Mouse (Mus musculus) layer of hippocampus, postnatal 14 days (tissue): ENCODE measurements around the gene Zfp651. TPM values are rescaled to one million over a fixed set of nuclear protein-coding genes. Genes with fewer than 3 reads are reported as not detected.

Experiments used
- DNase-seq, 2 experiments: peaks; one replicate each; pipeline ENCODE4 v3.0.0; 2021 to 2022; ENCODE audit warnings: low spot score in 2 of 2, mixed read lengths in 1 of 2
- long read RNA-seq, 2 experiments: library from polyadenylated mRNA; stranded (forward); transcript quantifications; one replicate each; pipeline ENCODE4 v2.0.0; 2021
- total RNA-seq, 2 experiments: library from RNA; stranded (reverse); gene quantifications; 2 replicates each; pipeline ENCODE4 v1.2.3; 2021

Gene Zfp651
- total RNA-seq: 100 to 1,000 TPM; 105 to 107 TPM
- long read RNA-seq, experiment 1, full-length matches to known transcripts: 16 of 49 reads
- long read RNA-seq, experiment 1, partial matches to known transcripts: 27 of 49 reads
- long read RNA-seq, experiment 1, other reads (novel, unspliced or antisense): 6 of 49 reads
- long read RNA-seq, experiment 2, full-length matches to known transcripts: 13 of 57 reads
- long read RNA-seq, experiment 2, partial matches to known transcripts: 38 of 57 reads
- long read RNA-seq, experiment 2, other reads (novel, unspliced or antisense): 6 of 57 reads

DNA sequence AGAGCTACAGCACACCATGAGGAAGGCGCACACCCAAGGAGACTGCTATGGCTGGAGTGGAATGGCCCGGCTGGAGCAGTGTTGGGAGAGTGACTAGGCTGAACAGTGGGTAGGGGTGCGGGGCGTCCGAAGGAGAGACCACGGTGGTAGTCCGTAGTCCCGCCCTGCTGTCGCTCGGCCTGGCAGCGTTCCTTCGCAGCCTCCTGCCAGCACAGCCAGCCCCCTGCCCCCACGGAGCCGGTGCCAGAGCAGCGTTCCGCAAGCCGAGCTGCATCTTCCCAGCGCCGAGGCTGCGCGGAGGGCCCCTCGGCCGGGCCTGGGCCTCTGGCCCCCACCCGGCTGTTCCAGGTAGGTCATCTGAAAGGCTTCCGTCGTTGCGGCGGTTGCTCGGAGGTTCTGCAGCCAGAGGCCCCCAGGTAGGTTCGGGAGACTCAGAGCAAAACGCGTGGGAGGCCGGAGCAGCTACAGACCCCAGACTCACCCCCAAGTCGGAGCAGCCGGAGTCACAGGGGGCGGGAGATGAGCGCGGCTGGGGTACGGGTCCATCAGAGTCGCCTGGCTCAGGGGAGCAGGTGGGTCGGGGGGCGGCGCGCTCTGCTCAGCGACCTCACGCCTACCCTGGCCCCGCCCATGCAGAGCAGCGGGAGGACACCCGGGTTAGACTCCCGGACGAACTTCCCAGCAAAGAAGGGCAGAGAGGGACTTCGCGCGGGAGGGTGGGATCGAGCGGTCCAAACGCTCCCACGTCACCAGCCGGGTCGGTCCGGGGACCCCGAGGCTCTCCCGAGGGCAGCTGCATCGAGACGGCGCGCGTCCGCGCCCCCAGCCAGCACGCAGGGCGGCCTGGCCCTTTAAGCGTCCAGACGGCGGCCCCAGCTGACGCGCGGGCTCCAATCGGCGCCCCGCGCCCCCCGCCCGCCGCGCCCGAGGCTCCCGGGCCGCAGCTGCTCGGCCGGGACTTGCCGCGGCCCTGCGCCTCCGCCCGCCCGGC lies at the start of gene Zfp651:
Zfp651 (plus strand) TSS at position 240 of the 991 bp plus-strand sequence.
- DNase-seq: peak; percentile 76 to 80

DNA sequence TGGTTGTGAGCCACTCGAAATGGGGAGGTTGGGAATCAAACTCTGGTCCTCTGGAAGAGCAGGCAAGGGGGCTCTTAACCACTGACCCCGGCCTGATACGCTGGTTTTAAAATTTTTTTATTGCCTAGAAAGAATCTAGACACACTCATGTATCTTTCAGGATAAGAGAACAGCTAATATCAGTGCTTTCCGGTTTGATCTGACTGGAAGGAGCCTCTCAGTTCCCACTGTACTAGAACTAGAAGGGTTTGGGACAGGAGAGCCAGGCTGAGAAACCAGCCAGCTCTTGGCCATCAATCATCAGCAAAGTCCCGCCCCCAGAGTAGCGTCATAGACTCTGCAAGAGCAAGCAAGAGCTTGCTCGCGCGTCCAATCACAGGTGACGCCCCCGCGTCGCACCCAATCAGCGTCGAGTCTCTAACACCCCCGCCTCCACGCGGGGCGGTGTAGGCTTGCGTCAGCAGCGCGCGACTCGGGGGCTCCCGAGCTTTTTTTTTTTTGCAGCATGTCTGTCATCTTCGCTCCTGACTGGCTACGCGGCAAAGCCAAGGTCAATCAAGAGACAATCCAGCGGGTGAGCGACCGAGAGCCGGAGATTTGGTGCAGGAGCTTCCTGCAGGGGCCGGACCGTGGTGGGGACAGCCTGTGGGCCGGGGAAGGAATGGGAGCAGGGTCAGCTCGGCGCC lies 49.1 kb upstream of the Zfp651 start, which contains the start of gene Ss18l2:
Ss18l2 (plus strand) TSS at position 432 of the 686 bp plus-strand sequence.
- peak; percentile 94 to 98 for DNase-seq

DNA sequence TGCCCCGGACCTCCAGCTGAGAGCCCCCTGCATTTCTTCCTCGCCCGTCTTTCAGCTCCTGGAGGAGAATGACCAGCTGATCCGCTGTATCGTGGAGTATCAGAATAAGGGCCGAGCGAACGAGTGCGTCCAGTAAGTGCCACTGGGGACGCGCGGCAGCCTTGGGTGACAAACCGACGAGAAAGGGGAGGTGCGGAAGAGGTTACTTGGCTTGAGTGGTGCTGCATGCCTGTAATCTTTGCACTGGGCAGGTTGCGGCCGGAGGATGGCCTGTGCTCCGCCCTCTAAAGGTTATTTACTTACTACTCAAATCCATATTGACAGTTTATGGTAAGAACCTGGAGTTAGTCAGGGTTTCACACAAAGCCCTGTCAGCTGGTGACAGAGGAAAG lies 48.5 kb upstream of the Zfp651 start:
- no peak for DNase-seq

DNA sequence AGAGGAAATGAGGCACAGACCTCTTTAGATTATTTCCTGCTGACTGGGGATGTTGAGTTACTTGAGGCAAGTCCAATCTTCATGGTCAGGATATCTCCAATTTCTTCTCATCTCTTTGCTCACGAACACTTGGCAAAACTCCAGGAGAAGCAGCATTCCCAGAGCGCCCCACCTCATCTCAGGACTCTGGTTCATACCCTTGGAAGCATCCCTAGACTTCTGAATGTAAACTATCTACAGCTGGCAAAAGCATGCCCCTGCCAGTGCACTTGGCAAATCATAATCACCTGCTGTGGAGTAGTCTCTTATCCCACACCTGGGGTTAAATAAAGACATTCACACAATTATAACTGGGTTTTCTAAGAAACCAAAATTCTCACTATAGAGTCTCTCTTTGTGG lies 42.1 kb upstream of the Zfp651 start:
- DNase-seq: no peak

DNA sequence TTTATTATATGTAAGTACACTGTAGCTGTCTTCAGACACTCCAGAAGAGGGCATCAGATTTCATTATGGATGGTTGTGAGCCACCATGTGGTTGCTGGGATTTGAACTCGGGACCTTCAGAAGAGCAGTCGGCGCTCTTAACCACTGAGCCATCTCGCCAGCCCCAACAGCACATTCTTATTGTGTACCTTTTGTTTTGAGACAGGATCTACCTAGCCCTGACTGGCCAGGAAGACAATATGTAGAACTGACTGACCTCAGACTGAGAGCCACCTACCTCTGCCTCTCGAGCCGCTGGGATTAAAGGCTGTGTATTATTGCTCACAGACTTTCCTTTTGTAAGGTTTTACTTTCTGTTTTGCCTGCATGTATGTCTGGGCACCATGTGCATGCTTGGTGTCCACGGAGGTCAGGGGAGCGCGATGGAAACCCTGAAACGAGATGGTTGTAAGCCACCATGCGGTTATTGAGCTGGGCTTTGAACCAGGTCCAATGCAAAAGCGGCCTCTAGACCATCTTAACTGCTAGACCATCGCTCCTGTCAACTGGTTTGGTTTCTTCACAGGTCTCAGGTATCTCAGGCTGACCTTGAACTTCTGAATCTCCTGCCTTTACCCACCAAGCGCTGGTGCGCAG lies 40.9 kb upstream of the Zfp651 start:
- DNase-seq: no peak

DNA sequence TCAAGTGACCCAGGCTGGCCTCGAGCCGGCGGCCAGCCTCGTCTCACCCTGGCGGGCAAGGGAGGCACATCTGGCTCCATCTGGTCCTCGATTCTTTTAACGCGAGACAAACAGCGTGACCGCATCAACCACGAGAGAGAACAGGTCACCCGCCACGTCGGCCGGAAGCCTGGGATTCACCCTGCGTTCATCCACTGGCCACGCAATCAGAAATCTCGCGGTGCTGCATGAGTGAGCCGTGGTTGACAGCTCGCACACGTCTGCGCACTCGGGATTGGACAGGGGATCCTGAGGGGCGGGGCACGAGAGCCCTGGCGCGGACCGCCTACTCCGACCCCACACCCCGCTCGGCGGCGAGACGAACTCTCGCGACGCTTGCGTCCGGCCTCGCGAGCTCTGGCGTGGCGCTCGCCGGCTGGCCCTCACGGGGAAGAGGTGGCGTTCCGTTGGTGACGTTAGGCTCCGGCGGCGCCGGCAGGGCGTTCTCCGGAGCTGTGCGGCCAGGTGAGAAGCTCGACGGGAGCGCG lies 40.3 kb upstream of the Zfp651 start, which contains the start of gene Nktr:
Nktr (plus strand) TSS at position 378 of the 527 bp plus-strand sequence.
- DNase-seq: peak; percentile 96 to 98

DNA sequence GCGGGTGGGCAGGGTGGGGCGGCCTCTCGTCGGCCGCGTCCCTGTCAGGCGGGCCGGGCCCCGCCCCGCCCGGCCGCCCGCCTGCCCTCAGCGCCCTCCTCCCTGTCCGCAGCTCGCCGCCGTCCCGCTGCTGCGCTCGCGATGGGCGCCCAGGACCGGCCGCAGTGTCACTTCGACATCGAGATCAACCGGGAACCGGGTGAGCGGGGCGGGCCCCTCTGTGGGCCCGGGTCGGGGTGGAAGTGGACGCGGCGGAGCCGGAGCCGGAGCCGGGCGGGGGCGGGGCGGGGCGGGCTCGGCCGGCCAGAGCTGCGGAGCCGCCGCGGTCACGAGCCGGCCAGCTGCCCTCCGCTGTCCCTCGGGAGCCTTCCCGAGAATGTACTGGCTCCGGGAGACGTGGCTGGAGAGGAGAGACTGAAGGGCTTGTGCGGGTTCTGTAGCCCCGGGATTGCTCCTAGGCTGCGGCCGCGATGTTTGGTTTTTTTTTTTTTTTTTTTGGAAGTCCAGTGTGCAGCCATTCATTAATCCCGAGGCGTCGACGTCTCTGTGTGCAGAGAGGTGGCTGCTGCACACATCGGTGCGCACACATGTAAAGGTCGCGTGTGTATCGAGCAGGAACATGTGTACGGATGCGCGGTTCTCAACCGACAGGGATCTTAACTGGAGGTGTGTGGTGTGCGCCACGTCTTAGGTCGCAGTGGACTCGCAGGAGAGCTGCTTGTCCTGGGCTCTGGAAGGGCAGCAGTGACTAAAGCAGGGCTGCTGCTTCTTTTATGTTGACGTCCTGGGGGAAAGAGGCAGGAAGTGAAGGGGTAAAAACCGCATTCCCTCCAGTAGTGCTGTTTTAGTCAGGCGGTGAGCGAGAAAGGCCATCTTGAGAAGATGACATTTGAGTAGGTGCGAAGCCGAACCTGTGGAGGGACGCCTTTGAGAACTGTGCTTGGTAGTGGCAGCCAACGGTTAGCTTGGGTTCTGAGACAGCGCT lies 39.5 kb upstream of the Zfp651 start:
- no peak for DNase-seq

DNA sequence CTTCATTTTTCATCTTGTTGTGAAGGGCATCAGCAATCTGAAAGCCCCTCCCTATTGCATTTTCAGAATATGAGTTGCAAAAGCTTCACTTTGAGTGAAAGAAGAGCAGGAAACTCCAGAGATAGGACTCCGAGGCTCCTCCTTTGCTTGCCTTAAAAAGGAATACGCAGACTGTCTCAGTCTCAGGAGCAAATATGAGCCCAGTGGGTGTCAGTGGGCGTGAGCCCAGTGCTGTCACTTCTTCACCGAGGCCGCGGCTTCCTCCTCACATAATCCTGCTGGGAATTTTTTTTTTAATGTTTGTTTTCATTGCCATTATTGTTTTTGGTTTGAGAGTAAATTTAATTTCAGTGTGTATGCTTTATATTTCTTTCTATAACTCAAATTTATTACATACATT lies 18.6 kb upstream of the Zfp651 start:
- no peak for DNase-seq

DNA sequence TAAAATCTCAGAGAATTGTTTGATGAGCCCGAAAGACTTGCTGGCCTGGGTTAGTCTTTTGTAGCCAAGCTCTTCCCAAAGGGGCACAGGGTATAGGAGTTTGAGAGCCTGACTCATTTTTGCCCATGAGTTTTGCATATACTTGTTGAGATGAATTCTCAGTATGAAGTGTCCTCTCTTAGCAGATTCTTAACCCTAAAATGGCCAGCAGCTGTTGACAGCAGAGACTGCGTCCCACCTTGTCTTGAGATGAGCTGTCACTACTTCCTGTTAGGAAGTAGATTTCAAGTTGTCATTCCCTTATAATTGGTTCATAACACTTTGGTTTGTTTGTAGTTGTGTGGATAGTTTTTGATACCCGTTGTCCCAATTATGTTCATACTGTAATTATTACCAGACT lies 18.0 kb upstream of the Zfp651 start:
- no peak for DNase-seq

DNA sequence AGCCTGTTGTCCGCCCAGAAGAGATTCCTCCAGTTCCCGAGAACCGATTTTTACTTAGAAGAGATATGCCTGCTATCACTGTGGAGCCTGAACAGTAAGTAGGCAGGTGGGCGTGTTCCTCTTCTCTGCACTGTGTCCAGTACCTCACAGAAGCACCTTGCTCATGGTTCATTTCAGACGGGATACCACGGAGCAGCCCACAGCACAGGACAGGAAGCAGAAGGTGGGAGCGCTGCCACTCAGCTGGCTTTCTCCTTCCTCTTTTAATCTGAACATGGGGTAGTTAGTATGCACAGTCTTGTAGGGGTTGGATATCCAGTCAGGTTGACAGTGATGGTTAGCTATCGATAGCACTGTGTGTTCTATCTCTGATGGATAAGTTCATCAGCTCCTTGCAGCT lies 15.1 kb upstream of the Zfp651 start:
- DNase-seq: no peak

DNA sequence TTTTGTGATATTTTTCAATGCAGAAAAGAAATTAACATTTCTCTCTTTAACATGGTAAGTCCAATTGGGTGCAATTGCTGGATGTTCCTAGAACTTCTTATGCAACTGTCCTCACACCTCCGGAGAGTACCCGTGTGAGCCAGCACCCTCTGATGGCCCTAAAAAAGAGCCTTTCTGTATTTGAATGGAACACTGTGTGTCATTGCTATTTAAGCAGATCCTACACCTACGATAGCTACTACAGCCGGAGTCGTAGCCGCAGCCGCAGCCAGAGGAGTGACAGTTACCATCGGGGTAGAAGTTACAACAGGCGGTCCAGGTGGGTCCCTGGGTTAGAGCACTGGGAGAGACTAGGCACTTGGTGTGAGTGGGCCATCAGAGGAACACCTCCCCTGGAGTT lies 6.4 kb upstream of the Zfp651 start:
- no peak for DNase-seq

DNA sequence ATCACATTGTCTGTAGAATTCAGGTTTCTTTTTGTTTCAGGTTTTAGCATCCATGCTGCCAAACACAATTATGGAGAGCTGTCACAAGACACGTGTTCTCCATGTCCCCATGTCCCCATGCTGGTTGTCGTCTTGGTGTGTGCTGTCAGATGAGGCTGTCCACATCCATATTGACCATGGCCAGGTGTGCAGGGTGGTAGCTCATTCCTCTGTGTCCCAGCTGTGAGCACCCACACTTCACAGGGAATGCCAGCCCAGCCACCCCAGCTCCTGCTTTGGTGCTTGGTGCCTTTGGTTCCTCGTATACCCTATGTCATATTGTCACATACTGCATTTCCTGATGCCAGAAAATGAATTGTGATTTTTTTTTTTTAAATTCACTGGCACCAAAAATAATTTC lies 4.5 kb upstream of the Zfp651 start:
- DNase-seq: no peak

DNA sequence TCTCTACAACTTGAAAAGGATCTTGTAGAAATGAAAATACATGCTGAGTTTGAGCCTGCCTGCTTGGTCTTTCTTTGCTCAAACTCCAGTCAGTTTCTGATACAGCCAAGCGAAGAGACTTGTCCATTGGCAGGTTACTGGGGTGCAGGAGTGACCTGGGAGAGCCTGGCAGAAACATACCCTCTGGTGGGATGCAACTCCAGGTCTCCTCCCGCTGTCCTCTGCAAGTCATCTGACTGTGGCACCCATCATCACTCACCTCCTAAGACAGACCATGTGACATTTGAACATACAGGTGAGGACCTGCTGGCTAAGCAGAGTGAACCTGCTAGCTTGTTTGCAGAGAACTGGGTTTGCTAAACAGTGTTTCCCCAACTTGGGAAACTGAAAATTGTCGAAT lies 2.3 kb upstream of the Zfp651 start:
- DNase-seq: no peak

DNA sequence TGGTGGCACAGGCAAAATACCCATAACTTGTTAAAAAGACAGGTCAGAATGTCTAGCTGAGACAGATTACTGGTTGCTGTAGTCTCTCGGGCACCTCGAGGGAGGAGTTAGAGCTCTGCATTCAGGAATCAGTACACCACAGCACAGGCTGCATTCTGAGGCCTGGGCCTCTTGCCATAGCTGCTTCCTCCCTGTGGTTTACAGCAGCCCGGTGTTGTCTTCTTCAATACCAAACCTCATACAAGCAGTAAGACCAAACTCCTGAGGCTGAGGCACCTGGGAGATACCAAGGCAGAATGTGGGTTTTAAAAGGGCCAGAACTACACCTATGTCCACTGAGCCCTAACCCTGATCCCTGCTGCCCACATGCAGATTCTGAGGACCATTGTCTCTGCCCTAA lies 1.7 kb upstream of the Zfp651 start:
- DNase-seq: no peak

DNA sequence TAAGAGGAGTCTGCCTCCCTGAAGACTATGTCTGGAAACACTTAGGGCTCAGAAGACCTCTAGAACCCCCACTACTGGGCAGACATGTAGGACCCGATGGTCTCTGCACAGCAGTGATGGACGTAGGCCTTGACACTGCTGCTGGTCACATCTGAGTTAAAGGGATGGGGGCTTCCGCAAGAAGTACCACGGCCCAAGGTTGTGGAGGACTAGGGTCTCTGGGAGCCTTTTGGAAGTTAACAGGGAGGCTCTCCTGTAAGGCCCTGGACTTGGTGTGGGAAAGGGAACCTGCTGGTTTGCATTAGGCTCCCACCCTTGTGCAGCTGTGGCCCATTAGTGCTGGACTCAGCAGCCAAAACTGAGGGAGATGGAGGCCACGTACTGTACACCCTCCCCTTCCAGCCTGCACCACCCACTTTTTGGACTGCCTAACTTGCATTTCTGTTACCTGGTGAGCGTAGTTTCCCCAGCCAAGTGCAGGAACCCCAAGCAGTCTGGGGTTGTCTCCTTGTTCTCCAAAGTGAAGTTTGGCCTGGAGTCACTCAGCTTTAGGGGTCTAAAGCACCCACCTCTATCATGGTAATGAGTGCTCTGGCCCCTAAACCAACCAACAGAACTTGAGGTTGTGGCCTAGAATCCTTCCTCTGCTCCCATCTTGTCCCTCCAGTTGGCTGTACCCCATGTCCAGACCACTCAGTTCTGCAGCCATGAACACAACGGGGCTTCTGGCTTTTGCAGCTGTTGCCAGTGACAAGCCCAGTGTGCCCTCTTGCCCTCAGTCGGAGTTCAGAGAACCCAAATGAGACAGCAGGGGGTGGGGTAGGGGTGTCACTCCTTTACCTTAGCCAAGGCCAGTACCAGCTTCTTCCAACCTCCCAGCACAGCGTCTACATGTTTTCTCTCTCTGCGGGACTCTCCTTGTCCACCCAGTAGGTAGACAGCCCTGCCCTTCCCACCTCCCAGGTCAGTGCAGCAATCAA lies 1.0 kb upstream of the Zfp651 start:
- DNase-seq: no peak

DNA sequence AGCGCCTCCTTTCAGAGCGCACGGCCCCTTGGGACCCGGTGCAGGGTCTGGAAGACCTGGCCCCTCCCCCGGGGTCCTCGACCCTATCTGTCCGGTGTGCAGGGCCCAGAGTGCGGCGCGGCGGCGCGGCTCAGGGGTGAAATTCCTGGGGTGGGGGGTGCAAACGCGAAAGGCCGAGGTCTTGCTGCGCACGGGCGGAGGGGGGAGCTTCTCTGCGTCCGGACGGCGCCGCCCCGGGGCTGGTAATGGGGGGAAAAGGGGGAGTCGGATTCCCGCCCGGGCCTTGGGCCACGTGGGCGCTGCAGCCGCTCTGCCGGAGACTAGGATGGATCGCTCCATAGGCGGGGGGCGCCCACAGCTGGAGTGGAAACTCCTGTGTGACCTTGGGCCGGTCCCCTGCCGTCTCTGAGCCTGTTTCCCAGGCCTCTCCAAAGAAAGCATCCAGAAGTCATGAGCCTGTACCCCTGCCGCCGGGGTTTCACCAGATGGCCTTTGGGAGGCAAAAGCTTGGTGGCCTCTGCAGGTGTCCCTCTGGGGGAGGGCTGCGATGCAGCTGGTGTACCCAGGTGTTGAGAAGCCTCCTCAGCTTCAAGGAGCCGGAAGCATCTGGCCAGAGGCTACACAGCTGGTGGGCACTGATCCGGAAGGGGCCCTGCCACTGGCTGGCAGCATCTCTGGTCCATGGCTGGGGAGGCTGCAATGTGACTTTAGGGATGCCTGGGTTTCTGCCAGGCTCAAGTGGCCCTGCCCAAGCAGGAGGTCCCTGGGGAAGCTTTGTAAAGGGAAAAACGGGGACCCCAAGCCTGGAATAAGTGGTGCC lies 1.4 kb downstream of the Zfp651 start:
- peak in 1 of 2 experiments; percentile 51 for DNase-seq

DNA sequence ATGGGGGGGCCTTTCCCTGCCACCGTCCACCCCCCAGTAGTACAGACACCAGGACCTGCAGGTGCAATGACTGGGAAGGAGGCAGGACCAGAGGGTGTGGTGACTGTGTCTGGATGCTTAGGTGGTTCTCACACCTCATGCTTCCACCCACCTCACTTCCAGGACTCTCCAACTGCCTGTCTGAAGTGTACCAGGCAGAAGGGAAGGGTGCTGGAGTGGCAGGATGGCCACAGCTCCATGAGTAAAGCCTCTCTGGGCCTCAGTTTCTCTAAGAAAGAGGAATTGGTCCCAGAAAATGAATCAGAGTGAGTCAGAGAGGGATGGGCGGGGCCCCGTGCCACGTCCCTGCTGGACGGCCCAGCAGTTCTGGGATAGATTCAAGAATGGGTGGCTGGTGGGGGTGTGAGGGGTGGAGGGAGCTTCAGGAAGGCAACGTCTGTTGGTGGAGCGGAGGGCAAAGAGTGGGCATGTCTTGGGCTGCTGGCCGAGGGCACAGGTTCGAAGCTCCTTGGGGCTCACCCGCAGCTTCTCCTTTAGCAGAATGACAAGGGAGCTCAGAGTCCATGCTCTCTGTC lies 2.0 kb downstream of the Zfp651 start:
- no peak for DNase-seq
